Mouse (Mus musculus) lung, postnatal 25 days (tissue): ENCODE data around the gene Ly6g6f.
A peak's percentile ranks its signal among the peaks of the same experiment; 100 is the strongest.

ENCODE experiments used
- DNase-seq: peaks from one replicate; pipeline ENCODE4 v3.0.0; 2022; ENCODE audit warnings: low spot score

Ly6g6f gene

GRCm38 (mm10) chr17:35077786-35078233, 7.6 kb downstream of the Ly6g6f start, which contains the start of gene Ly6g6d:
Ly6g6d (minus strand) TSS chr17:35078065.
- peak; percentile 76 for DNase-seq

GRCm38 (mm10) chr17:35077285-35077684, 8.1 kb downstream of the Ly6g6f start:
- no peak for DNase-seq

DNA sequence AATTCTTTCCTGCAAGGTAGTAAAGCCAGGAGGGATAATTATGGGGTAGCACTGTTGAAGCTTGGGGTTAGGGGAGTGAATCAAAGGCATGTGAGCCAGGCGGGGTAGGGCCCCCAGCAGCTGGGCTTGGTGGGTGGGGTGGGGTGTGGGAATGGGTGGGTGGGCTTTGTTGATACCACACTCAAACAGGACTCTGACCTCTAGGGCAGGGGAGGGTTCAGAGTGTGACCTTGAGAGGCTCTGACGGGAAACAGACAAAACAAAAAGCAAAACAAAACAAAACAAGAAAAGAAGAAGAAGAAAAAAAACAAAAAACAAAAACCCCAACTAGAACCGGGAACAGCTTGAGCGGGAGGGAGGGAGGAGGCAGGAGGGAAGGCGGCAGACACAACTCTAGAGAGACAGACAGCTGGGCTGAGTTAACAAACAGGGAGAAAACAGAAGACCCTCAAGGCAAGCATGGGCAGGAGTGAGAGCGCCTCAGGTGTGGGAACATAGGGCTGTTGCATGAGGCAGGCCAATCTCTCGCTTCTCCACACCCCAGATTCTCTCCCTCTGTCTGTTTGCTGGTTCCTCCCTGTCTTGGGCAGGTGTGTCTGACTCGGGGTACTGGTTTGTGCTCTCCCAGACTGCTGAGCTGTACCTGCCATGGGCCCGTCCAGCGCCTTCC, 8.8 kb downstream of the Ly6g6f start, which contains the start of gene Ly6g6e:
TSS of gene Ly6g6e (plus strand) at position 396 of the 670 bp plus-strand sequence.
- no peak for DNase-seq

DNA sequence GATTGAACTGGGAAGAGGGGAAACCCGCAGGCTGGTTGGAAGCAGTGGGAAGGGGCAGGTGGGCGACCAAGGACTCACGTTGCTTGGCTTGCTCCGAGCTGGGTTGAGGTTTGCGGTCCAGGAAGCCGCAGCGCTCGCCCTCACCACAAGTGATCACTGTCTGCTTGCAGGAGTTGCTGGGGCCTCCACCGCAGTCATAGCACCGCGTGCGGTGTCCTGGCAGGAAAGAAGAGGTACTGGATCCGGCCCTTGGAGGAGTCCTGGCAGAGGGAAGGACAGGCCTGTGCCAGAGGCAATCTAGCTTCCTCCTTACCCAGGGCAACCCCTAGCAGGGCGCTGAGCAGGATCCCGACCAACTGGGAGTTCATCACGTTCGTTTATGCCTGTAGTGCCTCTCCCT, 11.3 kb downstream of the Ly6g6f start:
- no peak for DNase-seq

GRCm38 (mm10) chr17:35071454-35071853, 14.0 kb downstream of the Ly6g6f start:
- no peak for DNase-seq

GRCm38 (mm10) chr17:35070556-35071229, 14.7 kb downstream of the Ly6g6f start:
- peak; percentile 67 for DNase-seq

GRCm38 (mm10) chr17:35068213-35068914, 17.0 kb downstream of the Ly6g6f start:
- DNase-seq: no peak

- no peak for DNase-seq
These were observed 19.3 kb downstream of the Ly6g6f start, which contains the start of gene Mpig6b for GRCm38 (mm10) chr17:35066084-35066483. Mpig6b (minus strand) TSS chr17:35066184.

DNA sequence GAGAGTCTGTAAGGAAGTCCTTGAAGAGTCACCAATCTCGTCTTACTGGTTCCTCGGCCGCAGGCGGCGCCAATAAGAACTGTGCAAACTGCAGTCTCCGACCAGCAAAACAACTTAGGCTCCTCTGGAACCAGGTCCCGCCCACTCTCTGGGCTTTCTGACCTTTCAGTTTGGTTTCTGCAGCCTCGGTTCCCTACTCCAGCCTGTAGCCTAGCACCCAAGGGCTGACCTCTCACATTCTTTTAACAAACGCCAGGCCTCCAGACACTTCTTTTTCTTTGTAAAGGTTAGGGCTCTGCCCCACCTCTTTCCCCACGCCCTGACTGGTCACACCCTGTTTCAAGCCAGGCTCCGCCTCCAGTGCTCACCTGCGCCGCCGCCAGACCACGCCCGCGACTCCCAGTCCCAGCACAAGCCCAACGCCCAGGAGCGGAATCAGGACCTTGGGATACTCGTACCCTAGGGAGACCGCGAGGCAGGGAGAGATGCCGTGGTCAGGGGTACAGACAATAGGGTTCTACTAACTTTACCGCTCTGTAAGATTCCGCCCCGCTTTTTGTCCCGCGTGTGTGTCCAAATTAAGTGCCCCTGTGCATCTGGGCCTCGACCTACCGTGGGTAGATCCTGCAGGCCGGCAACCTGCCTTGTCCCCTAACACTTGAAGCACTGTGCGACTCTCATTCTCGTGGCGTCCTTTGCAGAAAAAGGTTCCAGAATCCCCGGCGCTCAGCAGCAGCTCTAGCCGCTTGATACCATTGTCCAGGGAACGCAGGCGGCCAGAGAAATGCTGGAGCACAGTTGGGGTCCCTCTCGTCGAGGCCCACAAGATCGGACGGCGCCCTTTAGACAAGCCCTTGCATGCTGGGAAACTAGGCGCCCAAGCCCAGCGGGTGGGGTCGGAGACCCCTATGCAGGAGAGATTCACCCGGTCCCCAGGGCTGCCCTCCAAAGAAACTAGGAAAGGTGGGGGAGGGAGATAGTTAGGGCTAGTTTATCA, 20.2 kb downstream of the Ly6g6f start, which contains the start of gene Ly6g6c:
TSS of gene Ly6g6c (plus strand) at position 438 of the 997 bp plus-strand sequence.
- peak; percentile 87 for DNase-seq

GRCm38 (mm10) chr17:35064378-35064877, 21.0 kb downstream of the Ly6g6f start:
- DNase-seq: no peak

DNA sequence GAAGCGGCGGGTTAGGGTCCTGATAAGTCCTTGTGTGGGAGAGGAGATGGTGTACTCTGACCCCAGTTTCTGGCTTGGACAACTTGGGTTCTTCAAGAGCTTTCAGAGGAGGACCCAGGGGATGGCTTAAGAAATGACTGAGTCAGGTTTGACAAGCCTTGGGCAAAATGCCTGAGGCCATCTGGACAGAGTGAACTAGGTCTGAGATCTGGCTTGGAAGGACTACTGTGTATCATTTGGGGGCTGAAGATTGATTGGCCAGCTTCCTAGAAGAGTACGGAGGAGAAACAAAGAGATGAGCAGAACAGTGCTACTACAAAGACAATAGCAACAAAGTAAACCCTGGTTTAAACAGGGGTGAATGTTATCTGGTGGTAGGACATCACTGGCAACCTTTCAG, 21.9 kb downstream of the Ly6g6f start:
- DNase-seq: no peak

DNA sequence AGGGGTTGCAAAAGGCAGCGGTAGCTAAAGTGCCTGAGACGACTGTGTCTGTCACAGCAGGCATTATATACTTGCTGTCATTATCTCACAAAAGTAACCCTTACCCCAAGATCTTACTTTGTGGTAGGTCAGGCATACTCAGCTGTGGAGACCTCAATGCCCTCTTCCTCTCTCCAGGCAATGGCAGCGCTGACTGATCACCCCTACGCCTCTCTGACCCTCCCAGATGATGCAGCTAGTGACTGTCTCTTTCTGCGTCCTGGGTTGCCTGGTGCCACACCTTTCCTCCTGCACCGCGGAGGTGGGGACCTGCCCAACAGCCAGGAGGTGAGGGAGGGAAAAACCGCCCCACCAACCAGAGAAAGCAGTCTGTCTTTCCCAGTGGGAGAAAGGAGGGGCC, 24.1 kb downstream of the Ly6g6f start:
- no peak for DNase-seq

DNA sequence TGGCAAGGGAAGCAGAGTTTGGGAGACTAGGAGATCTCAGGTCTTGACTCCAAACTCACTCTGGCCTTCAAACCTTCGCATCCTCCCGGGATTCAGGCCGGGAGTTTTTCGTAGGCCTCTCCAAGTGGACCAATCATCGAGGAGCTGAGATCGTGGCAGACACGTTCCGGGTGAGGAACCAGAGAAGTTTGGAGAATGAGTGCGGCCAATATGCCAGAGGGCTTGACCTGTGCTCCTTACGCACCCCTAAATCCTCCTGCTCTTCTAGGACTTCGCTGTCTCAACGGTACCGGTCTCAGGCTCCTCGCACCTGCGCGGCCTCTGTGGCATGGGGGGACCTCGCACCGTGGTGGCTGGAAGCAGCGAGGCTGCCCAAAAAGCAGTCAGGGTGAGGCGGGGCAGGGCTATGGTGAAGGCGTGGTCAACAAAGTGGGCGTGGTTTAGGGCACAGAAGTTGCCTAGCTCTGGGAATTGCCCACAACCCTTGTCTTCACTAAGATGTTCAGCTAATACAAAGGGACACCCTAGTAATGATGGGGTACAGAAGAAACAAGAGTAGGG, 24.6 kb downstream of the Ly6g6f start:
- DNase-seq: no peak

DNA sequence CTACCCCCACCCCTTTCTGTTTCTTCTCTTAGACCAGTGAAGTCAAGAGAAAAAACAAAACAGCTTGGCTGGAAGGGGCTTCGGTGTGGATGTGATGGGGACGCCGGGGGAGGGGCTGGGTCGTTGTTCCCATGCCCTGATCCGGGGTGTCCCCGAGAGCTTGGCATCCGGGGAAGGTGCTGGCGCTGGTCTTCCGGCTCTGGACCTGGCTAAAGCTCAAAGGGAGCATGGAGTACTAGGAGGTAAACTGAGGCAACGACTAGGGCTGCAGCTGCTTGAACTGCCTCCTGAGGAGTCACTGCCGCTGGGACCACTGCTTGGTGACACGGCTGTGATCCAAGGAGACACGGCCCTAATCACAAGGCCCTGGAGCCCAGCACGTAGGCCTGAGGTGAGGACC, 25.3 kb downstream of the Ly6g6f start:
- DNase-seq: no peak

DNA sequence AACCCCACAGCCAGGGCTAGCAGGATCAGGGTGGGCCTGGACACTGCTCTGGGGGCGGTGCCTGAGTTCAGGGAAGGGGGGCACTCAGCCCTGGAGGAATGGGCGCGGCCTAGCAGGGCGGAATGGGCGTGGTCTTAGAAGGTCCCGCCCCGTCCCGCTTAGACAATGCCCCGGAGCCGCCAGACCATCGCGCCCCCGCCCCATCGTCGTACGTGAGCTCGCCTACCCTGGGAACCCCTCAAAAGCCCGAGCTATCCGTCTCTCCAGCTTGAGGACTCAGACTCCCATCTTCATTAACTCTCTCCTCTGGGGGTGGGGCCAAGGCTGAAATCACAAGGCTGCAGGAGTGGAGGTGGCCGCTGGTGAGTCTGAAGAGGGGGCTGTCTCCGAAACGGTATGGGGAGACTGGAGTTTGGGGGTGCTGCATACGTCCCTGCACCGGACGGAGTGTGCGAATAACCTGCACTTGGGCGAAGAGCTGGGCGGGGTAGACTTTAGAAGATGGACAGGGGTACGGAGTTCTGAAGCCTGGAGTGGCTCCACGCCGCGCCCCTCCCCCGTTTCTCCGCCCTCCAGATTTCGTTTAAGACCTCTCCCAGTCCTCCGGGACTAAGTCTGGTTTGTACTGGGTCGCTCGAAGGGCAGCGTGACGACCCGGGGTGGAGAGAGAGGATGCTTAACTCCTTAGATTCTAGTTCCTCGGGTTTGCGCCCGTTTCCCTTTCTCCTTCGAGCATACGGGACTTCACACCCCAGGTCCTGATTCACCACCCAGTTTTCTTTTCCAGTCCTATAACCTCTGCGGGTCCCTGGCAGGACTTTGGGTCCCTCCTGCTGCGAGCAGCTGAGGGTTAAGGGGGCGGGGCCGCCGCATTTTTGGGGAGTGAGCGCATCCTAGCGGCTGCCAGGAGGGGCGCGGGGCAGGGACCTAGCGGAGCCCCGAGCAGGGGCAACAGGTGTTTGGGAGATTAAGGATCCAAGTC, 26.2 kb downstream of the Ly6g6f start, which contains the start of gene Ddah2:
TSS of gene Ddah2 (plus strand) at position 125 of the 982 bp plus-strand sequence.
- DNase-seq: peak; percentile 92

- DNase-seq: no peak
These were observed 27.1 kb downstream of the Ly6g6f start for GRCm38 (mm10) chr17:35058316-35058715.

GRCm38 (mm10) chr17:35057090-35057489, 28.3 kb downstream of the Ly6g6f start:
- DNase-seq: no peak

DNA sequence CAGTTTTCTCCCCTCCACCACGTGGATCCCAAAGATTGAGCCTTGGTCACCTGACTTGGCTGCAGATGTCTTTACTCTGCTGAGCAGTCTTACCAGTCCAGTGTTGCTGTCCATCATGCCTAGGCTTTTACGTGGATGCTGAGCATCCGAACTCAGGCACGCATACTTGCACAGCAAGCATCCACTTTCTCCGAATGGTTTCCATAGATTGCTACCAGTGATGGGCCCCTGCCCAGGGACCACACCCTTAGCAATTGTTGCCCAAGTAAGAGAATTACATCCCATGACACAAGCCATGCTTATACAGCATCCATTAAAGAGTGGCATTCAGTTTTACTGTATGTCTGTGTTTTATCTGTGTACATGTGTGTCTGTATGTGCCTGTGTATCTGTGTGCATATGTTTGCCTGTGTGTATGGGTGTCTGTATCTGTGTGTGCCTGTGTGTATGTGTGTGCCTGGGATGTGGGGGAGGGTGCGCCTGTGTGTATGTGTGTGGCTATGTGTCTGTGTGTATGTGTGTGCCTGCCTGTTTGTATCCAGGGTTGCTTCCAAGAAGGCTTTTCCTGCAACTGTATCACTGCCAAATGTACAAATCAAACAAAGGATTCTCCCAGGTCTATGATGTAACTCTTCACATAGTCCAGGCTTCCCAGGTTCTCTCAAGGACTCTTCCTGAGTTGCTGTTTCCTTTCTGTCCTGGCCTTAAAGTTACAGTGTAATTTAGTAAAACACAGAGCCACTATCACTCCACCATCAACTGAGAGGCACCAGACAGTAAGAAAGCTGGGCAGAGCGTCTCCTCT, 29.5 kb downstream of the Ly6g6f start:
- no peak for DNase-seq
